Mouse (Mus musculus) small intestine, adult 2 months (tissue): ENCODE data around the gene 9330182O14Rik. TPM values are rescaled to one million over a fixed set of nuclear protein-coding genes. Genes with fewer than 3 reads are reported as not detected.

Source experiments
- H3K27ac ChIP-seq: fragments of 200-500 bp; 2 replicates; pipeline ENCODE4 v1.5.1; 2012; ENCODE audit warnings: low read depth, low read length, control low read depth, inconsistent platforms; ENCODE audit not compliant: insufficient read depth
- H3K27me3 ChIP-seq: fragments of 200-500 bp; 2 replicates; pipeline ENCODE4 v1.6.1; 2012; ENCODE audit warnings: mild to moderate bottlenecking, moderate library complexity, low read length, inconsistent platforms; ENCODE audit not compliant: control insufficient read depth, insufficient read depth
- H3K36me3 ChIP-seq: fragments of 200-500 bp; 2 replicates; pipeline ENCODE4 v1.6.1; 2012; ENCODE audit warnings: mild to moderate bottlenecking, low read length, control low read depth, inconsistent platforms; ENCODE audit not compliant: control insufficient read depth, insufficient read depth
- H3K4me1 ChIP-seq: fragments of 200-500 bp; 2 replicates; pipeline ENCODE4 v1.6.1; 2012; ENCODE audit warnings: low read length, inconsistent platforms, mixed read lengths; ENCODE audit not compliant: control insufficient read depth, insufficient read depth, insufficient read length
- H3K4me3 ChIP-seq: fragments of 200-500 bp; 2 replicates; pipeline ENCODE4 v1.5.1; 2012; ENCODE audit warnings: low read depth, mild to moderate bottlenecking, control low read depth, inconsistent platforms, low read length, moderate library complexity
- CTCF ChIP-seq: fragments of 200-500 bp; IDR thresholded peaks from 2 replicates; pipeline ENCODE4 v1.5.1; 2012; ENCODE audit warnings: low read depth, mild to moderate bottlenecking, control low read depth, inconsistent platforms, low read length, moderate library complexity, mixed read lengths; ENCODE audit not compliant: insufficient replicate concordance, insufficient read length; ENCODE audit errors: extremely low read depth
- POLR2A ChIP-seq: fragments of 200-500 bp; IDR thresholded peaks from 2 replicates; pipeline ENCODE4 v1.6.1; 2012; ENCODE audit warnings: low read depth, mild to moderate bottlenecking, control low read depth, inconsistent platforms, low read length, moderate library complexity
- WGBS: fragments of 180-500 bp; shearing (Covaris S2); methylation state at CpG from one replicate; pipeline ENCODE4 v1.1.7; 2018; 5-methylcytosine and 5-hydroxymethylcytosine counted together
- polyA plus RNA-seq: library from polyadenylated mRNA; depleted of rRNA; stranded (reverse); fragments of >200 nt; gene quantifications from 2 replicates; pipeline ENCODE4 v1.2.3, GENCODE M21; 2012

The 9330182O14Rik gene
- polyA plus RNA-seq, 1 experiment, result not detected

- no peak overlapping the region for H3K4me3 ChIP-seq
- TF ChIP-seq POLR2A (no peak), CTCF (no peak)
- no peaks in the 10 kb centered on the region for H3K4me1 ChIP-seq
- H3K27ac ChIP-seq, result no peak overlapping the region
- no peaks in the 10 kb centered on the region for H3K27me3 ChIP-seq
- WGBS, result 82% methylated on average over 9 of the region's 9 CpGs
- no peaks in the 10 kb centered on the region for H3K36me3 ChIP-seq
Observed at GRCm38 (mm10) chr15:40124211-40124953, 9.8 kb upstream of the 9330182O14Rik start.

- Histone ChIP-seq H3K4me1 (no peaks in the 10 kb centered on the region), H3K27ac (no peak overlapping the region), H3K4me3 (no peak overlapping the region), H3K36me3 (no peaks in the 10 kb centered on the region), H3K27me3 (no peaks in the 10 kb centered on the region)
- TF ChIP-seq POLR2A (no peak), CTCF (no peak)
- 59% methylated on average over 5 of the region's 5 CpGs for WGBS
Observed at GRCm38 (mm10) chr15:40129496-40129895, 4.7 kb upstream of the 9330182O14Rik start.

- no peak overlapping the region for H3K27ac ChIP-seq
- peak; percentile 97; the same call in 1 of the 2 replicates for TF ChIP-seq CTCF
- no peak for TF ChIP-seq POLR2A
- no peaks in the 10 kb centered on the region for H3K27me3 ChIP-seq
- no peaks in the 10 kb centered on the region for H3K4me1 ChIP-seq
- WGBS, result 12% methylated on average over 15 of the region's 15 CpGs
- H3K36me3 ChIP-seq, result no peaks in the 10 kb centered on the region
- H3K4me3 ChIP-seq, result no peak overlapping the region
Observed at GRCm38 (mm10) chr15:40130880-40131478, 3.2 kb upstream of the 9330182O14Rik start.

DNA sequence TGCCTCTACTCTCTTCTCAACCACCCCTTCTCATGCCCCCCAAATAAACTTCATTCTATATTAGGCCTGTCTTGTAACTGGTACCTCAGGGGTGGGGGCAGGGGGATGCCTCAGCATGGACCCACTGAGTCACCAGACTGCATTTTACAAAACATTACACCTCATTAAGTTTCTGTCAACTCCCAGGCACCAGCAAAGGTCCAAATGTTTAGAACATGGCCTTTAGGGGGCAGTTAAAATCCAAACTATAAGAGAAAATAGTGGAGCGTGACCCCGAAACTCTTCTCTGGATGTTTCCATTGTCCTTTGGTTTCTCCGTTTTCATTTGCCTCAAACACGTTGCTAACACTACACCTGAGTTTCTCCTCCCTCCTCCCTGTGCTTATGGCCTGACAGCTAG is 1.8 kb upstream of the 9330182O14Rik start:
- no peaks in the 10 kb centered on the region for H3K4me1 ChIP-seq
- 75% methylated on average over 4 of the region's 4 CpGs for WGBS
- no peak for TF ChIP-seq CTCF
- no peak for TF ChIP-seq POLR2A

GRCm38 (mm10) chr15:40144221-40144620 is 10.1 kb downstream of the 9330182O14Rik start:
- Histone ChIP-seq H3K36me3 (no peaks in the 10 kb centered on the region), H3K27me3 (no peaks in the 10 kb centered on the region), H3K4me1 (no peaks in the 10 kb centered on the region), H3K4me3 (no peak overlapping the region), H3K27ac (no peak overlapping the region)
- TF ChIP-seq POLR2A (no peak), CTCF (peak; percentile 22; the same call in 1 of the 2 replicates)
- 49% methylated on average over 7 of the region's 7 CpGs for WGBS

More for the DNA sequence above, 1.8 kb upstream of the 9330182O14Rik start:
- Histone ChIP-seq H3K27ac (no peak overlapping the region), H3K4me3 (no peak overlapping the region), H3K27me3 (no peaks in the 10 kb centered on the region), H3K36me3 (no peaks in the 10 kb centered on the region)

DNA sequence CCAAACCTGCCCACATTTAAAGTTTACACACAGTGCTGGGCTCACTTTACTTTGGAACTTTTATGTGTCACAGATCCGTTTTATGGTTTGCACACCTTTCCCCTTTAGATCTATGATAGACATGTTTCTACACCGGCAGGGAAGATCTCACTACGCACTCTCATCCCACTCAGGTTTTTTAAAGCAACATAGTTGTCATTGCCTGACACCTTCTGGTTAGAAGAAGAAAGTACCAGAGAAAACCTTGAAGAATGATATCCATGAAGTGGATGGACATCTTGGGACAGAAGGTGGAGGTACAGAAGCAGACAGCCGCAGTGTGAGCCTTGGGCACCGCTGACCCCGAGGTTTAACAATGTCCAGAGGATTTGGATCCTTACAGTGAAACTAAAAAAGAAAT is 23.5 kb downstream of the 9330182O14Rik start:
- Histone ChIP-seq H3K36me3 (no peaks in the 10 kb centered on the region), H3K4me3 (no peak overlapping the region), H3K27me3 (no peaks in the 10 kb centered on the region), H3K27ac (no peak overlapping the region), H3K4me1 (no peaks in the 10 kb centered on the region)
- 81% methylated on average over 6 of the region's 6 CpGs for WGBS
- TF ChIP-seq POLR2A (no peak), CTCF (no peak)

DNA sequence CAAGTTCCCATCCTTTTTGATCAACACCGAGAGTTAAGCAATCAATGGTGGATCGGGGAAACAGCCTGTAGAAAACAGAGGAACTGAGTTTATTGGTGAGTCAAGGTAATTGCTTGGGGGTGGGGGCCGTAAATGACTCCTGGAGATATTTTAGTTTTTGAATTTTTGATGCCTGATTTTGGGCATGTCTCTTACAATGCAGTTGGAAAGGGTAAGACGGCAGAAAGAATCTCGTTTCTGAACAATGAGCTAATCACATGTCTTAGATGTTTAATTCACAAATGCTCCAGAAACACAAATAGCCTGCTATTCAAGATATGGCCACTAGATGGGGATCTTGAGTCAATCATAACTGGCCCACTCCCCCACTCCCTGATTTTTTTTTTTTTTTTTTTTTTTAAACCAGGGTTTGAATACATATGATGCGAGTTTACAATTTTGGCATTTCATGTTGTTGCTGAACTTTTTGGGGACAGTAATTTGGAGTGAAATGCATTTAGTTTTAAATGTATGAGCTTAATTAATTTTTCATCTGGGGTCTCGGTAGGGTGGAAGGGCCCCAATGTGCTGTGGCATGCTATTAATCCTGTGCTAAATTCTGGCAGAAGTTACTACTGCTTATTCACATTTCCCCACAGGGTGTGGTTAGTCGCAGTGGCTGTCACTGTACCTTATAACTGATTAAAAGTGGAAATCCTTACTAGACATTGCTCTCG is 32.6 kb downstream of the 9330182O14Rik start:
- TF ChIP-seq CTCF (no peak), POLR2A (no peak)
- Histone ChIP-seq H3K27me3 (no peaks in the 10 kb centered on the region), H3K27ac (no peak overlapping the region), H3K4me3 (no peak overlapping the region), H3K36me3 (no peaks in the 10 kb centered on the region), H3K4me1 (no peaks in the 10 kb centered on the region; the same call in 1 of the 2 replicates)
- 31% methylated on average over 9 of the region's 9 CpGs for WGBS
